Mouse (Mus musculus): ENCODE results near the gene Stub1. TPM values are rescaled to one million over a fixed set of nuclear protein-coding genes. Genes with fewer than 3 reads are reported as not detected.

Gene Stub1
- polyA plus RNA-seq, 1 experiment = 144 TPM

DNA sequence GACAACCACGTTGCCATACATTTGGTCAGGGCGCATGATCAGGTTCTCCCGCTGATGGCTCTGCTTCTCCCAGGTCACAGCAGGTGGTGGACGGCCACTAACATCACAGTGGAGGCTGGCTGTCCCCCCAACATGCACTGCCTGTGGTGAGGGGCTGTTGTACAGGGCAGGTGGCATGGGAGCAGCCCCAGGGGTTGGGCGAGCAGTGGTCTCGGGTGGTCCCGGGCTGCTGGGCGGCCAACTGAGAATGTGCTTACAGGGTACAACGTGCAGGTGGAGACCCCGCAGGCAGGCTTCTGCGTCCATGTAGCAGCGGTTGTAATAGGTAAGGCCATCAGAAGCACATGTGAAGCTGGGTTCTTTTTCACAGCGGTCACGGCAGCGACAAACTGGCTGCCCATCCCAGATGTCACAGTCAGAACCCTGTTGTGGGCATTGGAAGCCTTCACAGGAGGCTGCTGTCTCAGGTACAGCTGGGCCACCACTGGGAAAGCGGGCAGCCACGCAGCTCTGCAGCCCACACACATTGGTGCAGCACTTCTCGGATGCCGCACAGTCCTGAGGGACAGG is 45.5 kb upstream of the Stub1 start:
- 89% methylated on average over 19 of the region's 19 CpGs for WGBS
- no peaks in the 10 kb centered on the region for H3K36me3 ChIP-seq (ENCODE audit: control insufficient read depth, insufficient read depth, low read length)
- H3K4me3 ChIP-seq (ENCODE audit: insufficient read depth, low read depth, low read length) = no peak overlapping the region
- DNase-seq = no peak
- H3K27ac ChIP-seq (ENCODE audit: insufficient read depth, low read depth, low read length) = no peak overlapping the region
- no peaks in the 10 kb centered on the region for H3K27me3 ChIP-seq (replicated peaks; ENCODE audit: control insufficient read depth, insufficient read depth, low read length)
- TF ChIP-seq CTCF (conservative IDR thresholded peaks at IDR 0.05; ENCODE audit: insufficient read depth, insufficient read length, low read depth, low read length) (no peak), POLR2A (IDR thresholded peaks at IDR 0.05; ENCODE audit: low read depth, low read length) (no peak)
- H3K4me1 ChIP-seq (ENCODE audit: control insufficient read depth, insufficient read depth, low read length) = peaks cover 31% of the 10 kb centered on the region; the same call in 1 of the 2 replicates

DNA sequence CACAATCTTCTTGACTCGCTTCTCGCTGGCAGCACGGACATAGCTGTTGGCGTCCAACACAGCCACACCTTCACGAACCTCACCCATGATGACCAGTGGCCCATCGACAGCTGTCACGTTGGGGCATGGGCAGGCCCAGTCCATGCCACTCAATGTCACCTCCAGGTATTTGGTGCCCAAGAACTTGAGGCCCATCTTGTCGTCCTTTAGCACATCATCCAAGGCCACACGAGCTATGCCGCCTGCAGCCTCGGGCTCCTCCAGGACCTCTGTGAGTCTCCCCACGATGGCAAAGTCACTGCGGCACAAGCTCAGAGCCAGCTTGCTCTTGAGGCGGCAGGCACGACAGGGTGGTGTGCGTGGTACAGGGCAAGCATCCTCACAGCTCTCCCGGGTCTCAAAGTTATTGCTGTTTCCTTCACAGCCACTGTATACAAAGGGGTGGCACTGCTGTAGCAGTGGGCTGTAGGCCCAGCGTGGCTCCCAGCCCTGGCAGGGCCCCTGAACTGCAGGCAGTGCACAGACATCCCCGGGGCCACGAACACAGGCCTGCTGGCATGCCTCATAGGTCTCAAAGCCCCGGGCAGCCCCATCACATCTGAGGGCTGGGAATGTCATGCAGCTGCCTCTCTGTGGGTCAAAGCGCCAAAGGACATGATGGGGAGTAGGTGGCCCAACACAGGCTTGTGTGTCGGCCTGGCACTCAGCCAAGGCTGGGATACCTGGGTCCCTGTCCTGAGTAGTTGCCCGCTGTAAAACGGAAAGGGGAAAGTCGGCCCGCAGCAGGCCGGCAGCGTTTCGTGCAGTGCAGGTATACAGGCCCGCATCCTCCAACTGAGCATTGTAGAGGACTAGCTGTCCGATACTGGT is 44.8 kb upstream of the Stub1 start:
- Histone ChIP-seq H3K27ac (ENCODE audit: insufficient read depth, low read depth, low read length) (no peak overlapping the region), H3K4me1 (ENCODE audit: control insufficient read depth, insufficient read depth, low read length) (peaks cover 31% of the 10 kb centered on the region; the same call in 1 of the 2 replicates), H3K36me3 (ENCODE audit: control insufficient read depth, insufficient read depth, low read length) (no peaks in the 10 kb centered on the region), H3K27me3 (replicated peaks; ENCODE audit: control insufficient read depth, insufficient read depth, low read length) (no peaks in the 10 kb centered on the region), H3K4me3 (ENCODE audit: insufficient read depth, low read depth, low read length) (no peak overlapping the region)
- DNase-seq = no peak
- TF ChIP-seq CTCF (conservative IDR thresholded peaks at IDR 0.05; ENCODE audit: insufficient read depth, insufficient read length, low read depth, low read length) (no peak), POLR2A (IDR thresholded peaks at IDR 0.05; ENCODE audit: low read depth, low read length) (no peak)
- 91% methylated on average over 32 of the region's 32 CpGs for WGBS

DNA sequence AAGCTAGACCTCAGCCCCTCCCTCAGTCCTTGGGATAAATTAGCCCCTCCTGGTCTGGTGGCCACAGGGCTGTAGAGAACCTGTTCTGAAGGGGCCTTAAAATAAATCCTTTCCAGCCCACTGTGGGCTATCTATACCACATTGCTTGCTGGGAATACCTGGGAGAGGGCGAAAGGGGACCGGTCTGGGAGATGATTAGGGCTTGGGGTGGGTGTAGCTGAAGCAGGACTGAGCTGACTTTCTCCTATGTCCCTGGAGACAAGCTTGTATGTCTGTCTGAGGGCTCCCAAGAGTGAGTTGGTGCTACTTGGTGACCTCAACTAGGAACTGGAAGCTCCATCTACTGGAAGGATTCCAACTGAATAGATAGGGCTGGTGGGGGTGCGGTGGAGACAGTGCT is 43.8 kb upstream of the Stub1 start:
- Histone ChIP-seq H3K36me3 (ENCODE audit: control insufficient read depth, insufficient read depth, low read length) (no peaks in the 10 kb centered on the region), H3K4me3 (ENCODE audit: insufficient read depth, low read depth, low read length) (no peak overlapping the region), H3K4me1 (ENCODE audit: control insufficient read depth, insufficient read depth, low read length) (peaks cover 35% of the 10 kb centered on the region; the same call in 1 of the 2 replicates), H3K27me3 (replicated peaks; ENCODE audit: control insufficient read depth, insufficient read depth, low read length) (no peaks in the 10 kb centered on the region), H3K27ac (ENCODE audit: insufficient read depth, low read depth, low read length) (no peak overlapping the region)
- no peak for DNase-seq
- 86% methylated on average over 3 of the region's 3 CpGs for WGBS
- no peak for TF ChIP-seq CTCF (conservative IDR thresholded peaks at IDR 0.05; ENCODE audit: insufficient read depth, insufficient read length, low read depth, low read length)
- no peak for TF ChIP-seq POLR2A (IDR thresholded peaks at IDR 0.05; ENCODE audit: low read depth, low read length)

DNA sequence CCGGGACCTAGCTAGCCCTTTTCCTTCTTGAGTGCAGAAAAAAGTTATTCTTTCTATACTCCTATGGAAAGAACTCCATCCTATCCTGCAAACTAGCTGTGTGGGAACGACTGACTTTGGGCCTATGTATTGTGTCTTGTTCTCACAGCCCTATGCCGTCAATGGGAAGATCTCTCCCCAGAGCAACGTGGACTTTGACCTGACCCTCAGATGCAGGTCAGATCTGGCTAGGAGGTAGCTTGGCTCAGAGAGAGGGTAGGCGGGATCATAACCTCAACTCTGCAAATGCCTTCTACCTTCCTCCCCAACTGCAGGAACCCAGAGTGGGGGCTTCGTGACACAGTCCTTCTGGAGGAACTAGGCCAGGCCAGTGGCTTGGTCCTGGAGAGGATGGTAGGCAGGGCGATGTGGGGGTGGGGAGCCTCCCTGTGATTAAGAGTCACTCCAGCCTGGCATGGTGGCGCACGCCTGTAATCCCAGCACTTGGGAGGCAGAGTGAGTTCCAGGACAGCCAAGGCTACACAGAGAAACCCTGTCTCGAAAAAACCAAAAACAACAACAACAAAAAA is 43.2 kb upstream of the Stub1 start:
- TF ChIP-seq POLR2A (IDR thresholded peaks at IDR 0.05; ENCODE audit: low read depth, low read length) (no peak), CTCF (conservative IDR thresholded peaks at IDR 0.05; ENCODE audit: insufficient read depth, insufficient read length, low read depth, low read length) (no peak)

DNA sequence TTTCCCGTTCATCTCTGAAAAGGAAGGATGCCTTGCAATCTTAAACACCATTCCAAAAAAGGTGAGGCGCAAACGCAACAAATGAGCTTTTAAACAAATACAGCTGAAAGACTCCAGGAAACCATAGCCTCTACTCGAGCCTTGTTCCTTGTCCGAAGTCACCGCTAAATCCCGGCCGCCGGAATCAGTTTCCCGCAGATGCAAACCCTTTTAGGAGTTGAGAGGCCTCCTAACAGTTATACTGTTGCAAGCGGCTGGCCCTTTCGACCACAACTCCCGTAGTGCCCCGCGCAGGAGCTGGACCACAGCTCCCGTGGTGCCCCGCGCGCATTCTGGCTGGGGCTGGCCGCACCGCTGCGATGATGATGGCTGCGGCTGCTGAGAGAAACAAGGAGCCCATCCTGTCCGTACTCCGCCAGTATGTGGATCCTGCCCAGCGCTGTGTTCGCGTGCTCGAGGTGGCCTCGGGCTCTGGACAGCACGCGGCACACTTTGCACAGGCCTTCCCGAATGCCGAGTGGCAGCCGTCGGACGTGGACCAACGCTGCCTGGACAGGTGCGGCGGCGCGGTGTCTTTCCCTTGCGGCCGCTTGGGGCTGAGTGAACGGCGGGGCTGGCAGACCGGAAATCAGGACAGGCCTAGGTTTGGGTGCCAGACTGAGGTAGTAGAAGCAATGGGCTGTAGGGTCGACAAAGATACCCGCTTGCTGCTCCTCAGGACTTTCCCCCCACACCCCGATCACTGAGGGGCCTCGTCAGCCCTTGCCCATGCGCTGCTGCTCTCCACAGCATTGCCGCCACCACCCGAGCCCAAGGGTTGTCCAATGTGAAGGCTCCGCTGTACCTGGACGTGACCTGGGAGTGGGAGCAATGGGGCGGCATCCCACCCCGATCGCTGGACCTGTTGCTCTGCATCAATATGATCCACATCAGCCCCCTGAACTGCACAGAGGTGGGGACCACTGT is 42.2 kb upstream of the Stub1 start:
- Histone ChIP-seq H3K4me1 (ENCODE audit: control insufficient read depth, insufficient read depth, low read length) (peaks cover 36% of the 10 kb centered on the region; the same call in 1 of the 2 replicates), H3K36me3 (ENCODE audit: control insufficient read depth, insufficient read depth, low read length) (no peaks in the 10 kb centered on the region), H3K4me3 (ENCODE audit: insufficient read depth, low read depth, low read length) (peak overlapping the region; percentile 99), H3K27ac (ENCODE audit: insufficient read depth, low read depth, low read length) (peak overlapping the region; percentile 91), H3K27me3 (replicated peaks; ENCODE audit: control insufficient read depth, insufficient read depth, low read length) (no peaks in the 10 kb centered on the region)
- DNase-seq = peak; percentile 94
- WGBS = 1% methylated on average over 59 of the region's 59 CpGs
- TF ChIP-seq CTCF (conservative IDR thresholded peaks at IDR 0.05; ENCODE audit: insufficient read depth, insufficient read length, low read depth, low read length) = no peak
- peak; percentile 82 for TF ChIP-seq POLR2A (IDR thresholded peaks at IDR 0.05; ENCODE audit: low read depth, low read length)

More for the DNA sequence above, 43.2 kb upstream of the Stub1 start:
- Histone ChIP-seq H3K27me3 (replicated peaks; ENCODE audit: control insufficient read depth, insufficient read depth, low read length) (no peaks in the 10 kb centered on the region), H3K4me1 (ENCODE audit: control insufficient read depth, insufficient read depth, low read length) (peaks cover 39% of the 10 kb centered on the region; the same call in 1 of the 2 replicates), H3K36me3 (ENCODE audit: control insufficient read depth, insufficient read depth, low read length) (no peaks in the 10 kb centered on the region), H3K27ac (ENCODE audit: insufficient read depth, low read depth, low read length) (peak overlapping the region; percentile 91), H3K4me3 (ENCODE audit: insufficient read depth, low read depth, low read length) (peak overlapping the region; percentile 99)
- peak; percentile 89 for DNase-seq
- WGBS = 43% methylated on average over 10 of the region's 10 CpGs

DNA sequence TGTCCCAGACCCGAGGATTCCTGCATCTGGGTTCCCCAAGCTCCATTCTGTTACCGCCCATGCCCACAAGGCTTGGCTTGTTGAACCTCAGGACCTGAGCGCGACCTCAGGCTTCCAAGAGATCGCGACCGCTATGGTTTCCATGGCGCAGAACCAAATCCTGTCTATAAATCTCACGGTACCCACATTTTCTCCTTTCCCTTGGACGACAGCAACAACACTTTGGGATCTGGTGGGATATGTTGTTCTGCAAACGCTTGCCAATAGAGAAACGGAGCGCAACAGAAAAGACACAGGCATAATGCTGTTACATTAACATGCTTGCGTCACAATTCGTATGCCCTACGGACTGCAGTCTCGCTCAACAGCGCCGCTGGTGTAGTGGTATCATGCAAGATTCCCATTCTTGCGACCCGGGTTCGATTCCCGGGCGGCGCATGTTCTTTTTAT is 41.5 kb upstream of the Stub1 start, which contains the start of gene Mettl26:
Gene Mettl26, plus strand, starts transcription at position 354 of the 450 bp plus-strand sequence.
- under 1% methylated on average over 25 of the region's 25 CpGs for WGBS
- no peak for TF ChIP-seq POLR2A (IDR thresholded peaks at IDR 0.05; ENCODE audit: low read depth, low read length)
- Histone ChIP-seq H3K36me3 (ENCODE audit: control insufficient read depth, insufficient read depth, low read length) (no peaks in the 10 kb centered on the region), H3K4me3 (ENCODE audit: insufficient read depth, low read depth, low read length) (peak within 1 kb of the TSS; percentile 99), H3K27me3 (replicated peaks; ENCODE audit: control insufficient read depth, insufficient read depth, low read length) (no peaks in the 10 kb centered on the region), H3K27ac (ENCODE audit: insufficient read depth, low read depth, low read length) (peak within 1 kb of the TSS; percentile 91), H3K4me1 (ENCODE audit: control insufficient read depth, insufficient read depth, low read length) (peaks cover 36% of the 10 kb centered on the region; the same call in 1 of the 2 replicates)
- DNase-seq = peak; percentile 96

Measured in kidney, adult 2 months (tissue).